Mouse (Mus musculus) spleen, embryonic (tissue): ENCODE measurements around the gene Gstk1.

Experiments
- CTCF ChIA-PET: fragments of 350-600 bp; sonication (Branson Sonifier 250); formaldehyde crosslinking; loops from one replicate; lab custom pipeline; 2022; lab: Charles Lee

Gstk1 gene

DNA sequence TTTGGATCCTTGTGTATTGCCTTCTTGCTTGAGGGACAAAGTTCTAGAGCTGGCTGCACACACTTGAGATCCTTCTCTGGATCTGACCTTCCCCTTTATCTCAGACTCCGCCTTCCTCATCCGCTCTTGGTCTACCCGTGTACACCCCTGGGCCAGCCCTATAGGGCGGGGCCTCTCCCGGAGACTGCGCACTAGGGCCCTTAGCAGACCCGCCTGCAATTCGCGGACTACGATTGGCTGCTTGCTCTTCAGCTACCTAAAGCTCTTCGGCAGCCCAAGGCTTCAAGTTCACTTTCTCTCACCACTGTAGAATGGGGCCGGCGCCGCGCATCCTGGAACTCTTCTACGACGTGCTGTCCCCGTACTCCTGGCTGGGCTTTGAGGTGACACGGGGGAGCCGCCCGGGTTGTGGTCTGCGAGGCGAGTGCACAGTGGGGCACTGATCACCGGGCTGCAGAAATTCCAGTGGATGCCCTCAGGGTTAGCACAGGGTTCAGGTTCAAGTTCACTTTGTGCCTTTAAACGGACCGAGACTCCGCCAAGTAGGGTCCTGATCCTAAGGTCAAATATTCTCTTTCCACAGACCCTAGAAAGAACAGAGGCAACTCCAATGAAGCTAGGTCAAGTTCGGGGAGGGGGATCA is at the start of gene Gstk1:
Gene Gstk1 (plus strand): TSS at position 225 of the 643 bp plus-strand sequence.
- CTCF ChIA-PET, result interaction anchor here (0.6 to 1.3 kb wide), 2 partner anchors 19 to 614 kb away, joined by 3 to 6 read pairs; partner anchors contain the start of gene Casp2

- CTCF ChIA-PET, result no interaction called here
These were observed 48.0 kb upstream of the Gstk1 start for GRCm38 (mm10) chr6:42197710-42198109.

DNA sequence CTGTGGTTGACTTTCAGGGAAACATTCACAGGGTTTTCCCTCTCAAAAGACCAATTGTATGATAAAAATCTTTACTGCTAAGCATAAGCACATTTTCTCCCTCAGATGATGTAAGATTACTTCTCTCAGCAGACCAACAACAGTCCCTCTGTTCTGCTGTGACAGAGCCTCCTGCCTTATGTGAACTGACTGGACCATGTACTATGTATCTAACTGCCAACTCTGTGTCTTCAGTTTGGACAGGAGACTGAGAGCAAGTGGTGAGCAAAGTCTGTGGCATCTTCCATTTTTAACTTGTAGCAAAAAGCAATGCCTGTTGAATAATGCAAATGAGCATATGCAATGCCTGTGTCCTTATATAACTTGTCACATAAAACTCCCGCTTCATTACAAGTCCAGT is 46.2 kb upstream of the Gstk1 start:
- CTCF ChIA-PET, result no interaction called here

DNA sequence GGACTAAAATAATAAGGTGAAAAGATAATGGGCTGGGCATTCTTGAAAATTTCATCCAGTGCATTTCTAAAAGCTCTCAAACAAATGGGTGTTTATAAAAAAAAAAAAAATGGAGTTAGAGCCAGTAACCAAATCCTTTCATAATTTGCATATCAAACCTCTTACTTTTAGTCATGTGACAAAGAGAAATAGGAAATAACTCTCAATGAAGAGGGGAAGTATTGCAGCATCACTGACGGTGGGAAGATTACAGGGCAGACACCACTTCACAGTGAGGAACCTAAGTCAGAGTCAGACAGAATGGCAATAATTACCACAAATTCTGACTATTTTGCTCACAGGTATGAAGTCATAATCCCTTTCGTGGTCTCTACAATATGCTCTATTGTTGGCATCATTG is 30.7 kb upstream of the Gstk1 start, which contains the start of gene Tas2r144:
Gene Tas2r144 (plus strand): TSS at position 301 of the 400 bp plus-strand sequence.
- CTCF ChIA-PET, result no interaction called here

GRCm38 (mm10) chr6:42222286-42222685 is 23.4 kb upstream of the Gstk1 start:
- CTCF ChIA-PET, result no interaction called here

DNA sequence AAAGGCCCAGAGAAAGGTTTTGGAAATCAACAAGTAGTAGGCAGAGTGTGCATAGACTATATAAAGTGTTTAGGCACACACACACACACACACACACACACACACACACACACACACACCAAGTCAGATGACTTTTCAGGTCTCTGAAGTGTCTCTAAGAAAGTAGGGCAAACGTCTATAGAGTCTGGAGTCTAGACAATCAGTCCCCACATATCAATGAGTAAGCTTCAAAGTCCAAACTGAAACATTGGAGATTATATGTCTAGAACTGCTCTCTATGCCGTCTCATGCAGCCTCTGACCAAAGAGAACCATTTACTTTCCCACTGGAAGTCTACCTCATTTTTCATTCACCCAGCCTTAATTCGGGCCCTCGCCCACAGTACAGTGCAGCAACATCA is 20.7 kb upstream of the Gstk1 start:
- CTCF ChIA-PET, result no interaction called here

DNA sequence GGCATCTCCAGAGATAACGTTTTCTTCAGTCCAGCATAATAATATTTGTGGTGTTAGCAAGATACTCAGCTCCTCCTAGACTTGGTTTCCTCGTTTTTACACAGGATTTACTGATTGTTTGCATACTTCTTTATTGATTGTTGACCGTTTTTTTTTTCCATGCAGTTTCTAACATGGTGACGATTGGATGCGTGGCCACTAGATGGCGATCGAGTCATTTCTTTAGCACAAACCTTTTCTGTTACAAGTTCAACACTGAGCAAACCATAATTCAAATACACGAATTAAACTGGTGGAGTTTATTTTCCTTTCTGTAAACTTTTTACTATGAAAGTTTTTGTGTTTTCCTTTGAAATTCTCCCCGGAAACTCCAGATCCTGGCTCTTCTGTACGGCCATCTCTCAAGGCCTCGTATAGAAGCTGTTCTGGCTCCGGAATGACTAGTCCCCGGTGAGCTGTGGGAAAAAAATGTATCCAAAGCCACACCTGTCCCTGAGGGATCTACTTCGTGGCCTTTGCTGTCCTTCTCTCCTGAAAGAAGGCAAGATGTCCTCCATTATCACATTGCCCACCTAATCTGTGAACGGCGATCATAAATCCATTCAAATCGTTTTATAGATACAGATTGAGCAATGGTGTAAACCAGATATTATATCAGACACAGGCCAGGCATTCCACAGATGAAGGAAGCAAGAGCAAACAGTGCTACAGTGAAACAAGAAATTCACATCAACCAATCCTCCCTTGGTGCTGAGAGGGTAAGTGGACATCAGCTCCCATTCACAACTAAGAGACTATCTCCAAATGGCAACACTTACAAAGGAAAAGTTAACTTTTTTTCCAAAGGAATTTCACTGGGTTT is 18.3 kb upstream of the Gstk1 start:
- CTCF ChIA-PET, result interaction anchor here (0.7 to 2.6 kb wide), 3 partner anchors 32 to 144 kb away, joined by 3 to 12 read pairs (median 4); partner anchors contain the start of gene Fam131b

DNA sequence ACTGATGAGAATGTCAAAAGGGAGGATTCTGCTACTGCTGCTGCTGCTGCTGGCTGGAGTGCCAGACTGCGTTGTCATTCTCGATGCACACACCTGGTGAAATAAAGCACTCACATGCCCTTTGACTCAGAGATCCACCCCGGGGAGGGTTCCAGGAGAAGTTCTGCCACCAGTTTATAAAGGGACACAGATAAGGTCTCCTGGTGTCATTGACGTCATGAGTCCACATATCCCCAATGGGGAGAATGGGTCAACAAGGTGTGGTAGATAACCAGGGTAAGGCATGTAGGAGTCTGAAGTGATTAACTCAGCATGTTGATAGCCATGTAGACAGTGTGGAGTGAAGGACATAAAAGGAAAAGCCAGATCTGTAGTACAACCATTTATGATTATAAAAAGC is 16.1 kb upstream of the Gstk1 start:
- CTCF ChIA-PET, result interaction anchor here (0.7 to 1.2 kb wide), 2 partner anchors 139 to 354 kb away, joined by 4 to 5 read pairs; no protein-coding TSS in a partner anchor

DNA sequence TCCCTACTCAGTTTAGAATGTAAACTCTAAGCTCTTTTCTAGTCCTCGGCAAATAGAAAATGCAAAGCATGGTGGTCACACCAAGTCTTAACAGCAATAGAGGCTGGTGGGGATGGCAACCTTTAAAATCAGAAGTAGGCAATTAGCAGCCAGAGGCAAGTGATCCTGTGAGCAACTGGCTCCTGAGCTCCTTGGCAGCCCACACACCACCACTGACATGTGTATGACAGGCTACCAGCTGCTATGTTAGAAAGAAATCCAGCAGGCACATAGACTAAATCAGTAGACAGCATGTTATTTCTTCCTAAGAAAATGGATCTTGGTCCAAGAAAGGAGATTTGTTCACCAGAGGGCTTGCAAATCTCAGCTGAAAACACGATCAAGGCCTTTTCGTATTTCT is 14.5 kb upstream of the Gstk1 start:
- CTCF ChIA-PET, result interaction anchor here (0.7 kb wide), 1 partner anchor 40 kb away, joined by 5 read pairs; no protein-coding TSS in a partner anchor

- CTCF ChIA-PET, result no interaction called here
These were observed 8.4 kb upstream of the Gstk1 start for GRCm38 (mm10) chr6:42237276-42237805.

- CTCF ChIA-PET, result no interaction called here
These were observed 4.3 kb upstream of the Gstk1 start for GRCm38 (mm10) chr6:42241311-42242045.

GRCm38 (mm10) chr6:42247173-42247572 is 1.4 kb downstream of the Gstk1 start:
- CTCF ChIA-PET, result interaction anchor here (1.3 kb wide), 1 partner anchor 17 kb away, joined by 3 read pairs; the partner anchor contains the start of gene Casp2

DNA sequence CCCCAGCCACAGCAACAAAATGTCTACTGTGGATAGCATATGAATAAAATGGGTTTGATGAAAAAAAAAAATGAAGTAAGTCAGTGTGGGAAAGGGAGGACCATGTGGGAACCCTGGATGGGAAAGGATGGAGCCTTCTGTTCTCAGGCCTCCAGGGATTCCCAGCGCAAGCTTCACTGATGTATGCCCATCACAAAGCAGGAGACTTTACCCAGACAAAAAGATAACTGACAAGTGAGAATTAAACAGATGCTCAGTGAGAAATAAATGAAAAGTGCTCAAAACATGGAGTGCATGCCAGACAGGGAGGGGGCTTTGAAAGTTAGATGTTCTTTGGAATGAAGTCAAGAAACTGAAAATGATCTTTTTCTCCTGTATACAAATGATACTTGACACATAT is 2.2 kb downstream of the Gstk1 start:
- CTCF ChIA-PET, result no interaction called here

DNA sequence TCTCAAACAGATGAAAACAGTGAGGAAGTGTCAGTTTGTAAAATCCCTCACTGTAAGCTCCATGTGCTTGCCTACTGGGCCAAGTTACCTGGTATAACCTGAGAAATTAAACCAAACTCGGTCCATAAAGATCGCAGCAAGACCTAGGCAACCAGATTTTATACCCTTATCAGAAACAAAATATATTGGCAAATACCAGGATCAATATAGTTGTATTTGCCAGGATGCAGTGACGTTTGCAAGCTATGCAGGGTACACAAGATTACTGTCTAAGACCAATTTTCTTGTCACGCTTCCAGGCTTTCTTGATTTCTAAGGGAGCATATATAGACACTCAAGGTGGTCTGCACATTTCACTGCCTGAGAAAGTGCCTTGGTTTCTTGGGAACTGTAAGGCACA is 6.1 kb downstream of the Gstk1 start:
- CTCF ChIA-PET, result no interaction called here

DNA sequence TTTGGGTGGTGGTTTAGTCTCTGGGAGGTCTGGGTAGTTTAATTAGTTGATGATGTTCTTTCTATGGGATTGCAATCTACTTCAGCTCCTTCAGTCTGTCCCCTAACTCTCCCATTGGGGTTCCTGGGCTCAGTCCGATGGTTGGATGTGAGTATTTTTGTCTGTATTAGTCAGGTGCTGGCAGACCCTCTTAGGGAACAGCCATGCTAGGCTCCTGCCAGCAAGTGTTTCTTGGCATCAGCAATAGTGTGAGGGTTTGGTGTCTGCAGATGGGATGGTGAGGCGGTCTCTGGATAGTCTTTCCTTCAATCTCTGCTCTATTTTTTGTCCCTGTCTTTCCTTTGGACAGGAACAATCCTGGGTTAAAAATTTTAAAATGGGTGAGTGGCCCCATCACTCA is 7.4 kb downstream of the Gstk1 start:
- CTCF ChIA-PET, result no interaction called here

- CTCF ChIA-PET, result no interaction called here
These were observed 11.6 kb downstream of the Gstk1 start for GRCm38 (mm10) chr6:42257303-42257863.

DNA sequence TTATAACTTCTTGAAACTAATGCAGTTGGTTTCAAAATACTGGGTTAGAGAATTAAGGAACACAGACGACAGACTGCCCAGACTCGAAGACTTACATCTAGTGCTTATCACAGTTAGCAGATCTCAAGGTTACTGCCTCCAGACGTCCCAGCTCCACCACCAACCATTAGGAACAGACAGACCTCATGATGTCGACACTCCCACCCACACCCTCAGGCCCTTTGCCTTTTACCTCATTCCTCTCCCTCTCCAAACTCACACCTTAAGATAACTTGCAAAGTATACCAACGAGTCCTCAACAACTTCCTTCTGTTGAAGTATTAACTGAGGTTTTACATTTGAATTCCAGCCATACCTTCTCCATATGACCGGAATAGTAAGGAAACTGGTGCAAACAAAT is 14.7 kb downstream of the Gstk1 start:
- CTCF ChIA-PET, result no interaction called here

GRCm38 (mm10) chr6:42261524-42262170 is 15.9 kb downstream of the Gstk1 start, which contains the start of gene Tmem139:
Gene Tmem139, plus strand, starts transcription at chr6:42261970.
- CTCF ChIA-PET, result no interaction called here

DNA sequence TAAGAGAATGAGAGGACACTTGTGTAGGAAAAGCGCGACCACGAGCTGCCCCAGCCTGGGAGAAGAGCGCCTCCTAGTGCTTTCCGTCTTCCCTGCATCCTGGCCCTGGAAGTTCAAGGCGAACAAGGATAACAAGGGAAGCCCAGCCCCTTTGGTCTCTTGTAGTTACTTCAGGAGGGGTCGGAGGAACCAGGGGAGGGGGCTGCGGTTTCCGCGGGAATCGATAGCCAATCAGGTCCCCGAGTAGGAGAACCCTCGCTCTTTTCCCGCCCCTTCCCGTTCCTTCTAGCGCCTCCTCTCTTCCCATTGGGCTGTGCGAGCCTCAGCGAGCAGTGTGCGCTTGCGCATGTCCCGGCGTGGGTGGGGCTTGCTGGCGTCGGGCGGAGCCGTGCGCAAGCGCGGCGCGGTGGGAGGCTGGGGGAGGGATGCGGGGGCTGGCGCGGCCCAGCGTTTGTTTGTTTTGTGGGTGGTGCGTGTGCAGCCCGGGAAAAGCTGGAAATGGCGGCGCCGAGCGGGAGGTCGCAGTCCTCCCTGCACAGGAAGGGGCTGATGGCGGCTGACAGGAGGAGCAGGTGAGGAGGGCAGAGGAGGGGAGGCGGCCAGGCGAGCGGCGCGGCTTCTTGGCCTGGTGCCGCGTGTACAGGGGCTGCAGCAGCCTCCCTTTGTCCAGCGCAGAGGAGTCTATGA is 19.0 kb downstream of the Gstk1 start, which contains the start of gene Casp2:
Gene Casp2 (plus strand): TSS at position 360 of the 687 bp plus-strand sequence.
- CTCF ChIA-PET, result interaction anchor here (1.2 kb wide), 1 partner anchor 18 kb away, joined by 3 read pairs; no protein-coding TSS in a partner anchor
